Mouse (Mus musculus) retina, embryonic 14.5 days (tissue): ENCODE data around the gene Mvb12b.

Experiments
- DNase-seq: peaks from one replicate; pipeline ENCODE4 v3.0.0-alpha.2; 2015; ENCODE audit warnings: low spot score

Mvb12b gene

GRCm38 (mm10) chr2:33846635-33847034 is 41.1 kb downstream of the Mvb12b start:
- DNase-seq: no peak

GRCm38 (mm10) chr2:33843642-33844041 is 44.1 kb downstream of the Mvb12b start:
- no peak for DNase-seq

GRCm38 (mm10) chr2:33842983-33843577 is 44.7 kb downstream of the Mvb12b start:
- no peak for DNase-seq

GRCm38 (mm10) chr2:33841980-33842379 is 45.8 kb downstream of the Mvb12b start:
- no peak for DNase-seq

DNA sequence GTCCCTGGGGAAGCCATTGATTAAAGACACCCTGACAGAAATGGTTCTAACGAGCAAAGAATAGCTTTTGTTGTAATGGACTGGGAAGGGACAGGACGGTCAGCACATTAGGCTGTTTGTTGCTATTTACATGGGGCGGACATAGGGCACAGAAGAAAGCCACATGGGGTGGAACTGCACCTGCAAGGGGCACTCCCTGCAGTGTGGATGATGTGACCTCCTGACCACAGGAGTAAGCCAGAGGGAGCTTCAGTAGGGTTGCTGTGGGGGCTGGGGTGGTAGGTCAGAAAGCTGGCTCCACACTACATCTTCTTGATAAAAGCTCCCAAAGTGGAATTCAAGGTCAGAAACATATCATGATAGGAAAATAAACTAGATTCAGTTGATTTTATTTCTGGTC is 47.3 kb downstream of the Mvb12b start:
- no peak for DNase-seq

DNA sequence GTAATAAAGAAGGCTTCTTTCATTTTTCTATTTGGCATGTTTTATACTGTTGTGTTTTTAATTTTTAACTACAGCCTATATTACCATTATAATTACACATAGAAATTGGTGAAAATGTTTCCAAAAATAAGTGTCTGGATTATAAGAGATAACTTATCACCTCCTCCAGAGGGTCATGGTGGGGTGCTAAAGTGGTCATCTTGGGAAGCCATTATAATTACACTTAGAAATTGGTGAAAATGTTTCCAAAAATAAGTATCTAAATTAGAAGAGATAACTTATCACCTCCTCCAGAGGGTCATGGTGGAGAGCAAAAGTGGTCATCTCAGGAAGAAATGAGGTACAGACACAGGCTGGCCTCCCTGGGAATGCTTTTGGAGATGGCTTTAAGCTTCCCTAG is 48.5 kb downstream of the Mvb12b start:
- no peak for DNase-seq

GRCm38 (mm10) chr2:33837297-33837696 is 50.4 kb downstream of the Mvb12b start:
- DNase-seq: no peak

- no peak for DNase-seq
Observed at GRCm38 (mm10) chr2:33836660-33837213, 51.0 kb downstream of the Mvb12b start.

DNA sequence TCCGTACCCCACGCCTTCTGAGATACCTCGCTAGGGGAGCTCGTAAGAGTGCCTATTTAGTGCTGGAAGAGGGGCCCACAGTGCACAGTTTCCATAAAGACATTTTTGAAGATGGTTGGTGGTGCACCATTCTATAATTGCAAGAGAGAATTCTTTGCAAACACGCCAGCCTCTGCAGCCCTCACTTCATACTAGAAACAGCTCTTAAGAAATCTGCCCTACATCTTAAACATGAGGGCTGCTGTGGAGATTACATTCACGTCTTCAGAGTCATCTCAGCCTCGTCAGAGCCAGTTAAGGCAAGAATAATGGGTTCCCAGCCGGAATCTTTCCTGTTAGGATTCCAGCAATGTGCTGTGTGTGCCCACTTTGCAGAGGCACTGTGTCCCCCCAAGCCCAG is 52.7 kb downstream of the Mvb12b start:
- no peak for DNase-seq

DNA sequence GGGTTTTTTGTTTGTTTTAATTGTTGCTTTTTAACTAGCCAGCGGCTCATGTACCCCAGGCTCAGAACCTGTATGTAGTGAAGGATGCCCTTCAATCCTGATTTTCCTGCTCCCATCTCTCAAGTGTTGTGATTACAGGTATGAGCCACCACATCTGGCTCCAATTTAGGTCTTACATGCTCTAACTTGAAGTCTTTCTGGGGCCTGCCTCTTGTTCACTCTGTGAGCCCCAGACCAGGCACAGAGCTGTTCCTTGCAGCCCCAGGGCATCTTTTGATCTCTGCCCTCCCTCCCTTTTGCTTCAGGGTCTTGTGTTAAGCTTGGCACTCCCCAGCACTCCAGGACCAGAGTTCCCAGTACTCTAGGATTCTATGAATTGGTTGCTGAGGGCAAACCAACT is 53.8 kb downstream of the Mvb12b start:
- no peak for DNase-seq

DNA sequence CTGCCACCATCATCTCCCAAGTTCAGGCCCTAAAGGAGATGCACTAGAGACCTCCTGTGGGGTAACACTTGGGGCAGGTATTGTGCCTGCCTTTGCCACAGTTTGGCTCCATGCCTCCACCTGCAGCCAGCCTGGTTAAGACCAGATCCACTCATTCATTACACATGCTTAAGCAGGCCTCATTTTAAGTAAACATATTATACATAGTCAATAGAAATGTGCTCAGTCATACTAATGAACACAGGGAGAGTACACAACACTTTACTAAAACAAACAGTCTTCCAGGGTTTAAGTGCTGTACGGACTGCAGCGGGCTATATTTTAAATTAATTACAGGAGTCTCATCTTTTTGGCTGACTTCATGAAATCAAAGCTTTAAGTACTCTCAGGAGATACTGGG is 57.9 kb downstream of the Mvb12b start:
- no peak for DNase-seq

DNA sequence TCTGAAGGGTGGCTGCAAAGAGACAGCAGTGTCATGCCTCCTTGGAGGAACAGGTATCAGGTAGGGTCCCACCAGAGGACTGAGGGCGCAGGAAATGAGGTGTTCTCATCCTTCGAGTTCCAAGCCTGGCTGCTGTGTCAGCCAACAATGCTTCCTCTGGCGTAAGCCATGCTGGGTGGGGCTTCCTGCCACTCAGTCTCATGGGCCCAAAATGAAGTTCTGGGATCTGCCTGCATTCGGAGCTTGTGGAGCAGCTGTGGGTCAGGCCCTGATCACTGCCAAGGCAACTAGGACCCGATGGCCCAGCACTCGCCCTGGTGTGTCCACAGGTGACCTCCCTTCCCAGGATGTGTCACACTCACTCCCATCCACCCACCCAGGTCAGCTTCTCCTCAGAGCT is 61.0 kb downstream of the Mvb12b start:
- DNase-seq: no peak

GRCm38 (mm10) chr2:33824935-33825514 is 62.7 kb downstream of the Mvb12b start:
- no peak for DNase-seq

- DNase-seq: peak; percentile 88
Observed at GRCm38 (mm10) chr2:33821677-33822607, 65.8 kb downstream of the Mvb12b start.

GRCm38 (mm10) chr2:33820450-33820849 is 67.3 kb downstream of the Mvb12b start:
- DNase-seq: no peak

DNA sequence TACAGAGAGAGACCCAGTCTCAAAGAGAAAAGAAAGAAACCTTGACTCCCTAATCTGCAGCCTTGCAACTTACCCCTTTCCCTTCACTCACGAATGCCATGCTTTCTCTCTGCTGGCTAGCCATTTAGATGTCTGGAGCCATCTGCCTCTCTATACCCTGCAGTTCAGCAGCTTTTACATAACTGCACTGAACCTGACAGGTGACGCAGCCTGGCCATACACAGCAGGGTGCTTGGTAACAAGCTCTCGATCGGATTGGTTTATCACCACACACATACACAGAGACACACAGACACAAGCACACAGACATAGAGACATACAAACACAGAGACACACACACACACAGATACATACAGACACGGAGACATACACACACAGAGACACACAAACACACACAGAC is 67.7 kb downstream of the Mvb12b start:
- DNase-seq: no peak

DNA sequence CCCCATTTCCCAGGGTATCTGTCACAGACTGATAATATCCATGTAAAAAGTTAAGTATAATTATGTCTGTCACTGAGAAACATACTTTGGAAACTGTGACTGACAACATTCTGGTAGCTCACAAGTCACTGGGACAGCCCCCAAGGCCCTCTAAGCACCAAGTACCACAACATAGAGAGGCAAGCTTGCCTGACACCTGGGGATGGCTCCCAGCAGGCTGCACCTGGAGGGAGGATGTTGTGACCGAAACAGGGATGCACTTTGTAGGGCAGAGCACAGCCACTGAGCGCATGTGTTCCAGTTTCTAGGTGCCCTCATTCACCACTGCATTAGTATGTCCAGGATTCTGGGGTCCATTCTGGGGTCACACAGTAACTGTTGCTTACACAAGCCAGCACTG is 69.4 kb downstream of the Mvb12b start:
- DNase-seq: no peak

DNA sequence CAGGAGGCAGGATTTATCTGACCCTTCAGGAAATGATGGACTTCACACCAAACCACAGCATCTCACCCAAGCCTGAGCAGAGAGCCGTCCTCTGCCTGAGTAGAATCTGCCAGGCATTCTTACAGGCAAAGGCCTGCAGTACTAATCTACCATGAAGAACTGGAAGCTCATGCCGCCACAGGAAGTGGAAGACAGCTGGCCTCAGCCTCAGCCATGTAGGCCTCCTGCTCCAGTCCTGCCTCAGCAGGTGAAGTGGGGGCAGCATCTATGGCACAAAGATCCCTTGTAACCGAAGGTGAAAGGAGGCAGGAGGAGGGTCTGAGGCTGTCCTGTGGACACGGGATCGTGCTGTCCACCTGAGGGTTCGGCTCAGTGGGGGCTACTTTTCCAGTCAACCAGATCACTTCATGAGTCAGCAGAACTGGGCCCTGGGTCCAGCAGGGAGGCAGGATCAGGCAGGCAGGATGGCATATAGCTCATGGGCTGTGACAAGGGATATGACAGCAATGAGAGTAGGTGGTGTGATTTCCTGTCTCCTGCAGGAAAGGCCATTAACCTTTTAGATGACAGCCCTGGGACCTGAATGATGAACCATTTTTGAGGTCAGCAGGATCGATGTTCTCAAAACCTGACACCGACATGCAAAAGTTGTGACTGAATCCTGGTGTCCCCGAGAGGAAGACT is 69.9 kb downstream of the Mvb12b start:
- no peak for DNase-seq

- DNase-seq: no peak
Observed at GRCm38 (mm10) chr2:33817080-33817479, 70.7 kb downstream of the Mvb12b start.

DNA sequence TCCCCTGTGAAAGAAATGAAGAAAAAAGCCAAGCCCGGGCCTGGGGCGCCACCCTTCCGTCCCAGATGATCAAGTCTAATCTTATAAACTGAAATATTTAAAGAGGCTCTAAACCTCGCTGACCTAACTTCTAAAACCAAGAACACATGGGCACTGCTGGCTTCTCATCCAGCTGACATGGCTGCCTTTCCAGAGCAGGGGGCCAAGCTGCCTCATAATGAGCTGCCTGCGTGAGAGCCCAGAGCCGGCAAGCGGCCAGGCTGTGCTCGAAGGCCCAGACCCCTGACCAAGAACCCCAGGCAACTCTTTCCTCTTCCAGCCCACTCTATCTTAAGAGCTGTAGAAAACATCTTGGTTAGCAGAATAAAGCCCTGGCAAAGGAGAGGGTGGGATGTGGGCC is 73.2 kb downstream of the Mvb12b start:
- no peak for DNase-seq

DNA sequence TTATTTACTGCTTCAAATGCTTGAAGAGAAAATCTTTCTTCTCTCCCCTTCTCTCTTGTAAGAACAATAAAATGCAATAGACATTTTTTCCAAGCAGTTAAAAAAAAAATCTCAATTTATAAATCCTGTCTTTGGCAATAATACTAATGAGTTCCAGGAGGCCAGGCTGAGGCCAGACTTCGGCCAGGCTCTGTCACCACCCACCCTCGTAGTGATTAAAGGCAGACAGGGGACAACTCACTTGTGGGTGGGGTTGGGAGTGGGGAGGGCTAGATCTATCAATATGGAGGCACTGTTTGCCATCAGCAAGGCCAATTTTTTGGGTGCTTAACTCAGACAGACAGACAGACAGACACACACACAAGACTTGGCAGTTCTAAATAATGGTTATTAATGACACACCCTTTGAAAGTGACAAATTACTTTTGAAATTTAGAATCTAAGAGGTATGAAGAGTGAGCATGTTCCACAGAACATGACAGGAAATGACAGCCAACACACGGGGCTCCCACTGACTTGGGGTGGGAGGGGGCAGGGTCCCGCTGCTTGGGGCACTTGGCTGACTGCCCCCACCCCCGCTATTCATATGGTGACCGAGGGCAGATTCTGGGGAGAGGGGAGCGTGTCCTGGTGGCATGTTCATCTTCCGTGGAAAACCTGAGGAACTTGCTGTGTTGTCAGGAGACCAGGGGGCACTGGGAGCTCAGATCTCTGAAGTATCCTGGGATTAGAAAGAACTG is 74.1 kb downstream of the Mvb12b start:
- no peak for DNase-seq

DNA sequence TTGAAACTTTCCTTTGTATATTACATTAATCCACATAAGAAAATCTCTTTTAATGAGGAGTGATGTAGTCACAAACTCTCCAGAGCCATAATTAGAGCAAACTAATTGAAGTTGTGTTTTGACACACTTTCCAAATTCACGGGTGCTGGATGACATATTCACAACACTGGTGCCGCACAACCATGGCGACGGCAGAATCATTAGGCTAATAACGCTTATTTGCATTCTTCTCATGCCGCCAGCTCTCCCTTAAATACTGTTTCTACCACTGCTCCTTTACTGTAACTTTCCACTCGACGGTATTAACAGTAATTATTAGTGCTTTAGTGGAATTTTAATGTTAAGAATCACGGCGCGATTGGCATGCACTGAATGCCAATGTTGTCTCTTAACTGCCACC is 74.8 kb downstream of the Mvb12b start:
- no peak for DNase-seq
